Mouse (Mus musculus) cerebellum, adult 2 months (tissue): ENCODE measurements around the gene Nmbr.

Source experiments
- CTCF ChIP-seq: fragments of 200-500 bp; IDR thresholded peaks from 2 replicates; pipeline ENCODE4 v1.5.1; 2011; ENCODE audit warnings: low read depth, mild to moderate bottlenecking, control low read depth, low read length, moderate library complexity, borderline replicate concordance; ENCODE audit not compliant: insufficient read depth
- POLR2A ChIP-seq: fragments of 200-500 bp; IDR thresholded peaks from 2 replicates; pipeline ENCODE4 v1.6.1; 2011; ENCODE audit warnings: low read length, control low read depth, borderline replicate concordance; ENCODE audit not compliant: insufficient read depth

DNA sequence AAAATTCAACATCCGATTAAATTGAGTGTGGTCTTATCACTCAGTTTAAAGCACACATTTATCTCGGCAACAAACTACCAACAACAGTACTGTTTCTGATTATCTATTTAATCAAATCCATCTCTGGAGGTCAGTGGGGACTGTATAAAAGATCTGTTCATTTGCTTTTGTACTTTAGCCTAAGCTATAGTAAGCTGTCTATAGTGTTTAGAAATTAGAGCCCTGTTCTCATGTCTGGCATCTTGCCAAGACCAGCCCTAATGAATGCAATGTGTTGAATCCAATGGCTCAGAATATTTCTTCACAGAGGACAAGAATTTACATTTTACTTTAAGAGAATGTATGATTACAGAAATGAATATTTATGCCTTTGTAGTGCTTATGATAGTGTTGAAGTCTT is 69.1 kb downstream of the Nmbr start:
- TF ChIP-seq POLR2A (no peak), CTCF (no peak)
